Mouse (Mus musculus): ENCODE data around the gene Fam72a. TPM values are rescaled to one million over a fixed set of nuclear protein-coding genes. Genes with fewer than 3 reads are reported as not detected.

Fam72a gene
- 0.77 and 1.1 TPM in 2 replicates for polyA plus RNA-seq (2015; fragmentation: Nextera tagmentation; extraction: Ambion mirVana)

DNA sequence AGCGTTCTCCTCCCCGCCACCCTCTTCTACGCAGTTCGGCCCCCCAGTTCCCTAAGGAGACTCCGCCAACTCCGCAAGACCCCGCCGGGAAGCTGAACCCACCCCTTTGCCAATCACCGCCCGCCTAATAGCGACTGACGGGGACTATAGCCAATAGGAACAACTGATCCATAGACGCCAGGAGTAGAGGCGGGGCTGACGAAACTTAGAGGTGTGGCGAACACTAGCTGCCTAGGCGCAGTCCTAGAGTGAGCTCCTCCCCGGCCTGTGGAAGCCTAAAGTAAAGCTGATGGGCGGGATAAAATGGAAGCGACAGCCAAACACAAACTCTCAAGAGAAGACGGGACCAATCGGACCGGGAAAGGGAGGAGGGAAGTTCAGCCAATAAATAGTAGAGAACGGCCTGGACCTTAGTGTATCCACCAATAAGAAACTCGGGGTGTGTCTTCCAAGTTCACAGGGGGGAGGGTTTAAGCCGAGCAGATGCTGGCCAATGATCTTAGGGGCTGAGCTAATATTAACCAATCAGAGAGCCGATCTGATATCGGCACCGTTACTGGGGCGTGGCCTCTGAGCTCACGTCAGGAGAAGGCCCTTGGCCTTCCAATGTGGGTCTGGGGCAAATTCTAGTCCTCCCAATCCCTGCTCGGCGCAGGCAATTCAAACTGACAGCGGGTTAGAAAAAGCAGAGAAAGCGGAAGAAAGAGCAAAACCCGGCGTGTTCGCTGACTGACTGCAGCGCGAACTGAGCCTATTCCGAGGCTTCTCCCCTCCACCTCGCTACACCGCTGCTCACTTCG is at the start of gene Fam72a, which contains the start of gene Srgap2:
Fam72a (plus strand) TSS at position 623 of the 800 bp plus-strand sequence.
Srgap2 (minus strand) TSS at position 72 of the 800 bp plus-strand sequence.
- H3K27me3 ChIP-seq (ENCODE audit: control insufficient read depth, insufficient read depth, low read depth, low read length): no peaks in the 10 kb centered on the region
- 0% methylated on average over 44 of the region's 44 CpGs for WGBS
- H3K4me3 ChIP-seq (ENCODE audit: low read depth, low read length): peak within 1 kb of the TSS; percentile 86
- peak within 1 kb of the TSS; percentile 88 for H3K9ac ChIP-seq (ENCODE audit: low read depth, low read length)
- H3K4me2 ChIP-seq (ENCODE audit: low read length): peak within 1 kb of the TSS; percentile 96
- peak within 1 kb of the TSS; percentile 90 for H3K27ac ChIP-seq (ENCODE audit: low read length)
- ATAC-seq: peak; percentile 98
- H3K4me1 ChIP-seq (ENCODE audit: control insufficient read depth, insufficient read depth, low read length): peaks cover 14% of the 10 kb centered on the region
- no peaks in the 10 kb centered on the region for H3K9me3 ChIP-seq (replicated peaks; ENCODE audit: control insufficient read depth, low read length, poor library complexity, severe bottlenecking)
- H3K36me3 ChIP-seq (ENCODE audit: control insufficient read depth, insufficient read depth, low read length): no peaks in the 10 kb centered on the region

DNA sequence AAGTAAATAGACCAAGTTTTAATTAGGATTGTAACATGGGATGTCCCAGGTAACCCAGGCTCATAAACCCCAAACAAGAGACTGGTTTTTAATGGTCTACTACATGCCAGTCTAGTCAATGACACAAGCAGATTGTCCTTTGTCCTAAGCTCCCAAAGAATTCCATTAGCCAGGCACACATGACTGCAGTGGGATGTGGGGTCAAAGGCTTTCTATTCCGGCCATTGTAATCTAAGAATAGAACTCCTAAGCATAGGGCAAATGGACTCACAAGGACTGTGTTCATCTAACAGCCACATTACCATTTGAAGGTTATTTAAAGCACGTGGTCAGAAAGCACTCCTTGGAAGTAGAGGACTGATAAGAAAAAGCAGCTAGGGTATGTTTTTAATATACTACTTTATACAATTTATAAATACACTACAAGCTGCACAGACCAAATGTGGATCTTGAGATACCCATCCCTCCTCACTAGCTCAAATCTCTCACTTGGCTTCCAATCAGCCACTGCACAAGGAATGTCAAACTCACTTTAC is 48.9 kb upstream of the Fam72a start:
- Histone ChIP-seq H3K9me3 (replicated peaks; ENCODE audit: control insufficient read depth, low read length, poor library complexity, severe bottlenecking) (no peaks in the 10 kb centered on the region), H3K9ac (ENCODE audit: low read depth, low read length) (no peak overlapping the region), H3K4me2 (ENCODE audit: low read length) (no peak overlapping the region), H3K4me1 (ENCODE audit: control insufficient read depth, insufficient read depth, low read length) (peaks cover 9% of the 10 kb centered on the region), H3K27ac (ENCODE audit: low read length) (no peak overlapping the region), H3K4me3 (ENCODE audit: low read depth, low read length) (no peak overlapping the region), H3K36me3 (ENCODE audit: control insufficient read depth, insufficient read depth, low read length) (no peaks in the 10 kb centered on the region), H3K27me3 (ENCODE audit: control insufficient read depth, insufficient read depth, low read depth, low read length) (no peaks in the 10 kb centered on the region)
- no peak for ATAC-seq
- WGBS: 19% methylated on average over 2 of the region's 2 CpGs

DNA sequence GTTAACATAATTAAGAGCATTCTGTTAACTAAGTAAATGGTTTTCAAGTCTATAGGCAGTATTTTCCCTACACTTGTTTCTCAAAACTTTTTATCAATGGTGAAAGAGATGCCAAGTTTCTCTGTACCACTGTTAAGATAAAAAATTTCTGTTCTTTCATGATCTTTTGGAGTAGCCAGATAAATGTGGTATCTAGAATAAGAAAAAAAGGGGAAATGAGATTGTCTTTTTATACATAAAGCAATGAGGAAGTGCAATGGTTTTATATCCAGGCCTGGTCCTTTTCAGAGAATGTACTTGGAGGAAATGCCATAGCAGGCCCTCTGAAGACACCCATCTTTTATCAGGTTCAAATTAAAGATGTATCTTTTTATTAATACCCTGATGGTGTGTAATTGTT is 46.3 kb upstream of the Fam72a start:
- Histone ChIP-seq H3K4me3 (ENCODE audit: low read depth, low read length) (no peak overlapping the region), H3K27me3 (ENCODE audit: control insufficient read depth, insufficient read depth, low read depth, low read length) (no peaks in the 10 kb centered on the region), H3K36me3 (ENCODE audit: control insufficient read depth, insufficient read depth, low read length) (no peaks in the 10 kb centered on the region), H3K9ac (ENCODE audit: low read depth, low read length) (no peak overlapping the region), H3K27ac (ENCODE audit: low read length) (no peak overlapping the region), H3K9me3 (replicated peaks; ENCODE audit: control insufficient read depth, low read length, poor library complexity, severe bottlenecking) (no peaks in the 10 kb centered on the region), H3K4me1 (ENCODE audit: control insufficient read depth, insufficient read depth, low read length) (peaks cover 9% of the 10 kb centered on the region), H3K4me2 (ENCODE audit: low read length) (no peak overlapping the region)
- ATAC-seq: no peak

DNA sequence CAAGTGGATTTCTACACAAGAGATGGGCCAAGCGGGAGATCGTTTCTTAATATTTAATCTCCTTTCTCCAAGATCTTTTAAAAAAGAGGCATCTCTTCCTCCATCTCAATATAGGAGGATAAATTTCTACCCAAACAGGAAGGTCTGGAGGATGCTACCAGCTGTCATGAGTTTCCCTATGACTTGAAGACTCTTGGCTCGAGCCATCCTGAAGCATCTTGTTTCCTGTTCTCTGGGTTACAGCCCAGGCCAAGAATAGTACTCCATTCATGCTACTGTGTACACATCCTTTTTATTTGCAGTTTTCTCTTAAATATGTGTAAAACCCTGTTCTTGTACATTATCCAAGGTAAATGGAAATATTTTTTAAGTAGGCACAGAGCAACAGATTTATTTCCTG is 45.5 kb upstream of the Fam72a start:
- Histone ChIP-seq H3K4me1 (ENCODE audit: control insufficient read depth, insufficient read depth, low read length) (peaks cover 13% of the 10 kb centered on the region), H3K4me3 (ENCODE audit: low read depth, low read length) (no peak overlapping the region), H3K9ac (ENCODE audit: low read depth, low read length) (no peak overlapping the region), H3K27ac (ENCODE audit: low read length) (no peak overlapping the region), H3K4me2 (ENCODE audit: low read length) (no peak overlapping the region), H3K36me3 (ENCODE audit: control insufficient read depth, insufficient read depth, low read length) (no peaks in the 10 kb centered on the region), H3K9me3 (replicated peaks; ENCODE audit: control insufficient read depth, low read length, poor library complexity, severe bottlenecking) (no peaks in the 10 kb centered on the region), H3K27me3 (ENCODE audit: control insufficient read depth, insufficient read depth, low read depth, low read length) (no peaks in the 10 kb centered on the region)
- 89% methylated on average over 3 of the region's 3 CpGs for WGBS
- no peak for ATAC-seq

DNA sequence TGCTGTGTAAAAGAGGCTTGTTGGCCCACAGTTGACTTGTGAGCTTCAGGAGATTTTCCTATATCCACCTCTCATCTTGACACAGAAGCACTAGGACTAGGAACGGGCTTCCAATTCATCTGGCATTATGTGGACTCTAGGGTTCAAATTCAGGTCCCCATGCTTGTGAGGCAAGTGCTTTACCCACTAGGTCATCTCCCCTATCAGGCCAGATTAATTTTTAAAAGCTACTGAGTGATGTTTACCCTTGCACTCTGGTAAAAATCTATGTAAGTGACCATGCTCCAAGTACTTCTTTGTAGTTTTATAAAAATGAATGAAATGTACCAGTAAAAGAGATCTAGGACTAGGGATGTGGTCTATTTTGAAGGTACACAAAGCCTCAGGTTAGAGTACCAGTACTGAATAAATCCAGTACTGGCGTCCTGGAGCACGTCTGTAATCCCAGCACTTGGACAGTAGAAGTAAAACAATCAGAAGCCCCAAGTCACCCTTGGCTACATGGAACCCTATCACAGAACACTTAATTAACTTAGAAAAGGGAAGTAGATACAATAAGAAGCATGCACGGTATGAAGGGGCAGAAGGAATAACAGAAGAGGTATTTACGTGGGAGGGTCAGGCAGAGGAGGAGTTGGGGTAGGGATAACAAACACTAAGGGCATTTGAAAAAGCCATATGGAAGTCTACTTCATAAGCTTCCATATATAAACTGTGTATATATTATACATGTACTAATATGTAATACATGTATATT is 41.4 kb upstream of the Fam72a start:
- 72% methylated on average over 5 of the region's 5 CpGs for WGBS
- Histone ChIP-seq H3K27ac (ENCODE audit: low read length) (no peak overlapping the region), H3K4me1 (ENCODE audit: control insufficient read depth, insufficient read depth, low read length) (peaks cover 9% of the 10 kb centered on the region; the same call in 1 of the 2 replicates), H3K4me2 (ENCODE audit: low read length) (no peak overlapping the region), H3K36me3 (ENCODE audit: control insufficient read depth, insufficient read depth, low read length) (no peaks in the 10 kb centered on the region), H3K9ac (ENCODE audit: low read depth, low read length) (no peak overlapping the region), H3K9me3 (replicated peaks; ENCODE audit: control insufficient read depth, low read length, poor library complexity, severe bottlenecking) (no peaks in the 10 kb centered on the region), H3K27me3 (ENCODE audit: control insufficient read depth, insufficient read depth, low read depth, low read length) (no peaks in the 10 kb centered on the region), H3K4me3 (ENCODE audit: low read depth, low read length) (no peak overlapping the region)
- ATAC-seq: no peak

DNA sequence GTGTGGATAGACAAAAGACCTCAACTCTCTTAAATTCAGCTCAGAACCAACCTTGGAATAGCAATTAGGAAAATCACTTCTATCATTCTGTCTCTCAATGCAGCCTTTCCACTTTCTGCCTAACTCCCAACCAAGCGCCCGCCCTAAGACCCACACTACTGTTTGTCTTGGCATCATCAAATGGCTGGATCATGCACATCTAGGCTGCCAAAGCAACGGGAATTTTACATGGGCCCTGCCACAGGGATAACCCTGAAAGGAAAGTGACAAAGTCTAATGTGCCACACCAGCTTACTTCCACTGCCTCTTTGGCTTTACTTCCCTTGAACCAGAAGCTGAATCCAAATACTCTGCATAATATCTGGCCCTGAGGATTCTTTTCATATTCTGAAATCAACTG is 38.4 kb upstream of the Fam72a start:
- Histone ChIP-seq H3K4me2 (ENCODE audit: low read length) (no peak overlapping the region), H3K27ac (ENCODE audit: low read length) (no peak overlapping the region), H3K36me3 (ENCODE audit: control insufficient read depth, insufficient read depth, low read length) (no peaks in the 10 kb centered on the region), H3K27me3 (ENCODE audit: control insufficient read depth, insufficient read depth, low read depth, low read length) (no peaks in the 10 kb centered on the region), H3K4me1 (ENCODE audit: control insufficient read depth, insufficient read depth, low read length) (peaks cover 17% of the 10 kb centered on the region), H3K4me3 (ENCODE audit: low read depth, low read length) (no peak overlapping the region), H3K9ac (ENCODE audit: low read depth, low read length) (no peak overlapping the region), H3K9me3 (replicated peaks; ENCODE audit: control insufficient read depth, low read length, poor library complexity, severe bottlenecking) (no peaks in the 10 kb centered on the region)
- ATAC-seq: no peak
- WGBS: 84% methylated on average over 3 of the region's 3 CpGs

DNA sequence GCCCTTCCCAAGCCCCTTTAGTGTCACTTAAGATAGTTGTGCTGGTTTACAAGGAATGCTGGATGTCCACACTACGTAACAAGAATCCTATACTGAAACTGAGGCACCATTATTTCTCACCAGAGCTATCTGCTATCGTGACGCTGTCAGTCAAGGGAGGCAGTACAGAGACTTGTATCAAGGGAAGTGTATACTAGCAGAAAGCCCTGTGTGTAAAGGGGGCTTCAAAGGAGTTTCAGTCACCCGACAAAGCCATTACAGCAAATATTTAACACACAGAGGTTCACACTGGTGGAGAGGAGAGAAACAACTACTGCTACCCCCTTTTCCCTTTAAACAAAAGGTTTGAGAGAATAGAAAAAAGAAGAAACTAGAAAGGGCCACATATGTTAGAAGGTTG is 36.1 kb upstream of the Fam72a start:
- Histone ChIP-seq H3K9me3 (replicated peaks; ENCODE audit: control insufficient read depth, low read length, poor library complexity, severe bottlenecking) (no peaks in the 10 kb centered on the region), H3K4me2 (ENCODE audit: low read length) (no peak overlapping the region), H3K4me3 (ENCODE audit: low read depth, low read length) (no peak overlapping the region), H3K4me1 (ENCODE audit: control insufficient read depth, insufficient read depth, low read length) (peaks cover 17% of the 10 kb centered on the region), H3K27ac (ENCODE audit: low read length) (no peak overlapping the region), H3K36me3 (ENCODE audit: control insufficient read depth, insufficient read depth, low read length) (no peaks in the 10 kb centered on the region), H3K27me3 (ENCODE audit: control insufficient read depth, insufficient read depth, low read depth, low read length) (no peaks in the 10 kb centered on the region), H3K9ac (ENCODE audit: low read depth, low read length) (no peak overlapping the region)
- no peak for ATAC-seq
- WGBS: 35% methylated on average over 4 of the region's 4 CpGs

DNA sequence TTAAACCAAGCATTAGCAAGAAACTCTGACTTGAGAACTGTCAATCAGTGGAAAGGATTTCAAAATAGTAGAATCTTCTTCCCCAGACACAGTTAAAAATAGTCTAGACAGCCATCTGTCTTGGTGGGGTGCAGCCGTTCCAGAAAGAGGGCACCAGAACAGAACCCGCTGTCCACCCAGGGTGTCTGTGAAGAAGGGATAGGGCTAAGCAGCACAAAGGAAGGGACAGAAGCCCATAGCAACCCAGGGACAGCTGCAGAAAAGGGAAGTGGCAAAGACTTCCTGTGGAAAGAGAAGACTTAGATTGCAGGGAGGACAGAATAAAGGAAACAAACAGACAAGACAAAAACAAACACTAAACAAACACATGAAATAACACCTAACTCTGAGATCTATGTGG is 35.3 kb upstream of the Fam72a start:
- H3K4me1 ChIP-seq (ENCODE audit: control insufficient read depth, insufficient read depth, low read length): peaks cover 13% of the 10 kb centered on the region
- H3K27ac ChIP-seq (ENCODE audit: low read length): peak overlapping the region; percentile 53; the same call in 1 of the 2 replicates
- no peak overlapping the region for H3K4me2 ChIP-seq (ENCODE audit: low read length)
- no peak overlapping the region for H3K9ac ChIP-seq (ENCODE audit: low read depth, low read length)
- no peaks in the 10 kb centered on the region for H3K9me3 ChIP-seq (replicated peaks; ENCODE audit: control insufficient read depth, low read length, poor library complexity, severe bottlenecking)
- WGBS: 61% methylated on average over 2 of the region's 2 CpGs
- ATAC-seq: no peak
- H3K4me3 ChIP-seq (ENCODE audit: low read depth, low read length): no peak overlapping the region
- H3K36me3 ChIP-seq (ENCODE audit: control insufficient read depth, insufficient read depth, low read length): no peaks in the 10 kb centered on the region
- H3K27me3 ChIP-seq (ENCODE audit: control insufficient read depth, insufficient read depth, low read depth, low read length): no peaks in the 10 kb centered on the region

Data from midbrain, embryonic 16.5 days (tissue).